Mouse (Mus musculus): ENCODE results near the gene Acss2.

DNA sequence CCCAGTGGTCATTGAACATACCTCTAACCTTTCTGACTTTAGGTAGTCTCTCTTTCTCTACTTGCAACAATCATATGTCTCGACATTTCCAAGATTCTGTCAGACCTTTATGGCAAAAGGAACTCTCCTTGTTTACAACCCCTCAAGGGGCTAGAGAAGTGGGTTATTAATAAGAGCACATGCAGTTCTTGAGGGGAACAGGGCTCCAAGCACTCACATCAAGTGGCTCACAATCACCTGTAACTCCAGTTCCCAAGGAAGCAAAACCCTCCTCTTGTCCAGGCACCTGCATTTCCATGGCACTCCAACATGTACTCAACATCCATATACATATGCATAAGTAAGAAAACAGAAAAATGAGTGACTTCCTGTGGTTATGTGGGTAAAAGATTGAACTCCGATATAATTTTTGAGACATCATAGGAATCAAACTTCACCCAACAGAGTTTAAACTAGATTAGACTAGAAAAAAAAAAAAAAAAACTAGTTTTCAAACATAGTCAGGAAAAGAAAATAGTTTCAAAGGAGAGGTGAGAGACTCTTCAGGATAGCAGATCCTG, 36.8 kb downstream of the Acss2 start:
- TF ChIP-seq CTCF (IDR thresholded peaks at IDR 0.05; ENCODE audit: control insufficient read depth, insufficient read depth, insufficient replicate concordance, low read depth, low read length), result no peak
- TF ChIP-seq POLR2A (IDR thresholded peaks at IDR 0.05; ENCODE audit: control insufficient read depth, low read depth, low read length), result no peak
